Mouse (Mus musculus) adrenal gland, postnatal 10 days (tissue): ENCODE data around the gene Swsap1. TPM values are rescaled to one million over a fixed set of nuclear protein-coding genes. Genes with fewer than 3 reads are reported as not detected.

Source experiments
- total RNA-seq, 2 experiments: library from RNA; stranded (reverse); gene quantifications; 2 replicates each; pipeline ENCODE4 v1.2.3; 2021

Swsap1 gene
- total RNA-seq, 2 experiments from 2014 or later: 11.9 to 15.1 TPM

Other genes starting within 250 kb of the Swsap1 start
- 10 to 100 TPM; 21.6 to 41.6 TPM for gene Ldlr, start 232.3 kb upstream of the Swsap1 start, total RNA-seq
- gene Spc24, start 195.5 kb upstream of the Swsap1 start, total RNA-seq: 10 to 100 TPM; 12.6 to 14.3 TPM
- gene Kank2, start 157.0 kb upstream of the Swsap1 start, total RNA-seq: 10 to 100 TPM; 33.1 to 37.2 TPM
- 10 to 100 TPM in 1 of 2 experiments, 1 to 10 TPM in 1; 7.6 to 17.9 TPM for gene Angptl8, start 120.2 kb upstream of the Swsap1 start, total RNA-seq
- gene Dock6, start 103.1 kb upstream of the Swsap1 start, total RNA-seq: 10 to 100 TPM; 40.1 to 56.3 TPM
- gene Rab3d, start 37.6 kb upstream of the Swsap1 start, total RNA-seq: 10 to 100 TPM; 37.2 to 45.4 TPM
- 1 to 10 TPM; 5.6 to 8.8 TPM for gene Ccdc159, start 28.3 kb upstream of the Swsap1 start, total RNA-seq
- gene Tmem205, start 28.2 kb upstream of the Swsap1 start, total RNA-seq: 100 to 1,000 TPM; 182 to 187 TPM
- 10 to 100 TPM; 21.9 to 22.3 TPM for gene Plppr2, start 18.7 kb upstream of the Swsap1 start, total RNA-seq
- 1 to 10 TPM; 7.0 to 9.1 TPM for gene Epor, start 7.8 kb downstream of the Swsap1 start, total RNA-seq
- 10 to 100 TPM; 16.2 to 23.0 TPM for gene Rgl3, start 33.7 kb downstream of the Swsap1 start, total RNA-seq
- gene Ccdc151, start 46.9 kb downstream of the Swsap1 start, total RNA-seq: under 1 TPM; 0.39 to 1.00 TPM
- 100 to 1,000 TPM; 116 to 119 TPM for gene Prkcsh, start 47.1 kb downstream of the Swsap1 start, total RNA-seq
- gene Elavl3, start 96.3 kb downstream of the Swsap1 start, total RNA-seq: 1 to 10 TPM; 1.8 to 4.6 TPM
- not detected for gene Gm49318, start 115.5 kb downstream of the Swsap1 start, total RNA-seq
- 10 to 100 TPM in 1 of 2 experiments, 1 to 10 TPM in 1; 9.7 to 11.8 TPM for gene Zfp653, start 115.6 kb downstream of the Swsap1 start, total RNA-seq
- 10 to 100 TPM; 70.8 to 78.5 TPM for gene Ecsit, start 129.7 kb downstream of the Swsap1 start, total RNA-seq
- gene Cnn1, start 143.5 kb downstream of the Swsap1 start, total RNA-seq: 10 to 100 TPM in 1 of 2 experiments, 1 to 10 TPM in 1; 1.4 to 12.9 TPM
- 10 to 100 TPM; 80.6 to 88.5 TPM for gene Elof1, start 161.4 kb downstream of the Swsap1 start, total RNA-seq
- 10 to 100 TPM; 28.0 to 74.3 TPM for gene Acp5, start 180.0 kb downstream of the Swsap1 start, total RNA-seq
- gene Pigyl, start 201.1 kb downstream of the Swsap1 start, total RNA-seq: 10 to 100 TPM; 46.4 to 54.9 TPM
- 1 to 10 TPM in 1 of 2 experiments, under 1 TPM in 1; 0.78 to 1.7 TPM for gene Zfp872, start 232.3 kb downstream of the Swsap1 start, total RNA-seq